Mouse (Mus musculus): ENCODE data around the gene St7l. TPM values are rescaled to one million over a fixed set of nuclear protein-coding genes. Genes with fewer than 3 reads are reported as not detected.

The St7l gene
- polyA plus RNA-seq, 1 experiment from 2014 or later: 42.6 TPM

GRCm38 (mm10) chr3:104869611-104870010 lies 5.8 kb downstream of the St7l start:
- in situ Hi-C loops (cut with MboI; ENCODE audit: low pct_unique_long_range_greater_than_20kb): loop anchor here (5.0 to 10.0 kb wide), 3 partner anchors 98 to 183 kb away; partner anchors contain the start of gene Cttnbp2nl
- ATAC-seq: no peak
- POLR2A ChIA-PET: no interaction called here

GRCm38 (mm10) chr3:104888585-104888984 lies 24.8 kb downstream of the St7l start:
- CTCF ChIA-PET: interaction anchor here (0.7 to 1.5 kb wide), 4 partner anchors 10 to 95 kb away, joined by 3 to 5 read pairs (median 4); no protein-coding TSS in a partner anchor
- H3K27me3 ChIP-seq: no peaks in the 10 kb centered on the region
- ATAC-seq (no peak), DNase-seq (ENCODE audit: low read depth, low spot score) (no peak)
- no peak for TF ChIP-seq CTCF (IDR thresholded peaks at IDR 0.05)
- POLR2A ChIA-PET: no interaction called here
- in situ Hi-C loops (cut with MboI; ENCODE audit: low pct_unique_long_range_greater_than_20kb): no loop called here

More at GRCm38 (mm10) chr3:104869611-104870010, 5.8 kb downstream of the St7l start:
- DNase-seq (ENCODE audit: low read depth, low spot score): no peak
- H3K27me3 ChIP-seq: no peaks in the 10 kb centered on the region
- no peak for TF ChIP-seq CTCF (IDR thresholded peaks at IDR 0.05)
- CTCF ChIA-PET: interaction anchor here (1.1 to 3.0 kb wide), 4 partner anchors 19 to 189 kb away, joined by 3 to 11 read pairs (median 3); partner anchors contain the start of gene Rhoc

- ChIA-PET POLR2A (no interaction called here), CTCF (interaction anchor here (1.4 to 1.5 kb wide), 2 partner anchors 23 to 75 kb away, joined by 3 read pairs; no protein-coding TSS in a partner anchor)
- in situ Hi-C loops (cut with MboI; ENCODE audit: low pct_unique_long_range_greater_than_20kb): no loop called here
- ATAC-seq: no peak
- no peaks in the 10 kb centered on the region for H3K27me3 ChIP-seq
- TF ChIP-seq CTCF (IDR thresholded peaks at IDR 0.05): no peak
- DNase-seq (ENCODE audit: low read depth, low spot score): no peak
Observed at GRCm38 (mm10) chr3:104896141-104896540, 32.3 kb downstream of the St7l start.

- TF ChIP-seq CTCF (IDR thresholded peaks at IDR 0.05): no peak
- ChIA-PET CTCF (interaction anchor here (0.7 to 2.5 kb wide), 6 partner anchors 8 to 66 kb away, joined by 3 to 7 read pairs (median 4); no protein-coding TSS in a partner anchor), POLR2A (interaction anchor here (0.6 to 1.0 kb wide), 2 partner anchors 66 to 100 kb away, joined by 3 to 6 read pairs; no protein-coding TSS in a partner anchor)
- DNase-seq (ENCODE audit: low read depth, low spot score) (no peak), ATAC-seq (no peak)
- H3K27me3 ChIP-seq: no peaks in the 10 kb centered on the region
- in situ Hi-C loops (cut with MboI; ENCODE audit: low pct_unique_long_range_greater_than_20kb): no loop called here
Observed at GRCm38 (mm10) chr3:104901154-104901553, 37.3 kb downstream of the St7l start.

GRCm38 (mm10) chr3:104905389-104905788 lies 41.6 kb downstream of the St7l start:
- no peak for ATAC-seq
- POLR2A ChIA-PET: interaction anchor here (1.7 kb wide), 1 partner anchor 33 kb away, joined by 3 read pairs; no protein-coding TSS in a partner anchor
- in situ Hi-C loops (cut with MboI; ENCODE audit: low pct_unique_long_range_greater_than_20kb): no loop called here
- DNase-seq (ENCODE audit: low read depth, low spot score): no peak
- no peak for TF ChIP-seq CTCF (IDR thresholded peaks at IDR 0.05)
- H3K27me3 ChIP-seq: no peaks in the 10 kb centered on the region
- CTCF ChIA-PET: interaction anchor here (0.8 to 1.7 kb wide), 3 partner anchors 8 to 17 kb away, joined by 3 read pairs; no protein-coding TSS in a partner anchor

- no peak for TF ChIP-seq CTCF (IDR thresholded peaks at IDR 0.05)
- ChIA-PET CTCF (interaction anchor here (0.8 to 1.7 kb wide), 5 partner anchors 9 to 38 kb away, joined by 3 to 5 read pairs (median 3); no protein-coding TSS in a partner anchor), POLR2A (interaction anchor here (1.7 kb wide), 1 partner anchor 33 kb away, joined by 3 read pairs; no protein-coding TSS in a partner anchor)
- in situ Hi-C loops (cut with MboI; ENCODE audit: low pct_unique_long_range_greater_than_20kb): no loop called here
- no peak for ATAC-seq
- DNase-seq (ENCODE audit: low read depth, low spot score): no peak
- no peaks in the 10 kb centered on the region for H3K27me3 ChIP-seq
Observed at GRCm38 (mm10) chr3:104906007-104906406, 42.2 kb downstream of the St7l start.

- in situ Hi-C loops (cut with MboI; ENCODE audit: low pct_unique_long_range_greater_than_20kb): no loop called here
- ChIA-PET CTCF (interaction anchor here (1.0 to 2.4 kb wide), 4 partner anchors 11 to 146 kb away, joined by 3 to 10 read pairs (median 4); no protein-coding TSS in a partner anchor), POLR2A (no interaction called here)
- DNase-seq (ENCODE audit: low read depth, low spot score): no peak
- H3K27me3 ChIP-seq: no peaks in the 10 kb centered on the region
- no peak for ATAC-seq
- no peak for TF ChIP-seq CTCF (IDR thresholded peaks at IDR 0.05)
Observed at GRCm38 (mm10) chr3:104909195-104909594, 45.4 kb downstream of the St7l start.

GRCm38 (mm10) chr3:104914986-104915385 lies 51.2 kb downstream of the St7l start:
- H3K27me3 ChIP-seq: no peaks in the 10 kb centered on the region
- no peak for DNase-seq (ENCODE audit: low read depth, low spot score)
- ChIA-PET CTCF (interaction anchor here (0.8 to 1.6 kb wide), 5 partner anchors 8 to 56 kb away, joined by 3 to 4 read pairs (median 3); no protein-coding TSS in a partner anchor), POLR2A (interaction anchor here (0.6 to 2.9 kb wide), 2 partner anchors 11 to 49 kb away, joined by 5 to 10 read pairs; no protein-coding TSS in a partner anchor)
- ATAC-seq: no peak
- TF ChIP-seq CTCF (IDR thresholded peaks at IDR 0.05): no peak
- in situ Hi-C loops (cut with MboI; ENCODE audit: low pct_unique_long_range_greater_than_20kb): no loop called here

- no peak for TF ChIP-seq CTCF (IDR thresholded peaks at IDR 0.05)
- in situ Hi-C loops (cut with MboI; ENCODE audit: low pct_unique_long_range_greater_than_20kb): no loop called here
- ATAC-seq (no peak), DNase-seq (ENCODE audit: low read depth, low spot score) (no peak)
- CTCF ChIA-PET: interaction anchor here (1.0 to 3.8 kb wide), 8 partner anchors 9 to 215 kb away, joined by 3 to 13 read pairs (median 4); no protein-coding TSS in a partner anchor
- no peaks in the 10 kb centered on the region for H3K27me3 ChIP-seq
- POLR2A ChIA-PET: interaction anchor here (0.9 kb wide), 1 partner anchor 13 kb away, joined by 3 read pairs; no protein-coding TSS in a partner anchor
Observed at GRCm38 (mm10) chr3:104929385-104929784, 65.6 kb downstream of the St7l start.

GRCm38 (mm10) chr3:104937728-104938305 lies 74.0 kb downstream of the St7l start:
- in situ Hi-C loops (cut with MboI; ENCODE audit: low pct_unique_long_range_greater_than_20kb): no loop called here
- DNase-seq (ENCODE audit: low read depth, low spot score): no peak
- ATAC-seq: no peak
- CTCF ChIA-PET: interaction anchor here (0.9 to 8.0 kb wide), 9 partner anchors 9 to 94 kb away, joined by 3 to 65 read pairs (median 3); no protein-coding TSS in a partner anchor
- H3K27me3 ChIP-seq: no peaks in the 10 kb centered on the region
- TF ChIP-seq CTCF (IDR thresholded peaks at IDR 0.05): no peak
- POLR2A ChIA-PET: interaction anchor here (1.1 to 1.5 kb wide), 3 partner anchors 21 to 706 kb away, joined by 3 to 4 read pairs (median 3); no protein-coding TSS in a partner anchor

Data from Patski (cell line).